Mouse (Mus musculus) C2C12 (cell line): ENCODE results near the gene Atp6v0e.

ENCODE experiments used
- CEBPB ChIP-seq: IDR thresholded peaks from one replicate; pipeline ENCODE4 v1.6.1; 2011; ENCODE audit warnings: low read depth, mild to moderate bottlenecking, control low read depth, moderate library complexity
- CTCF ChIP-seq: IDR thresholded peaks from one replicate; pipeline ENCODE4 v1.5.1; 2011; ENCODE audit not compliant: control insufficient read depth, insufficient read depth, insufficient read length
- FOSL1 ChIP-seq: IDR thresholded peaks from one replicate; pipeline ENCODE4 v1.8.0; 2011; ENCODE audit warnings: mild to moderate bottlenecking, low read length; ENCODE audit not compliant: poor library complexity, insufficient read depth, severe bottlenecking
- MAX ChIP-seq: IDR thresholded peaks from one replicate; pipeline ENCODE4 v1.6.1; 2011; ENCODE audit warnings: mild to moderate bottlenecking, control low read depth
- MYOD1 ChIP-seq: IDR thresholded peaks from one replicate; pipeline ENCODE4 v1.6.1; 2011; ENCODE audit warnings: low read depth; ENCODE audit not compliant: control insufficient read depth, insufficient read length
- MYOG ChIP-seq: IDR thresholded peaks from one replicate; pipeline ENCODE4 v1.6.1; 2011; ENCODE audit not compliant: control insufficient read depth, insufficient read length; ENCODE audit errors: extremely low read depth
- USF1 ChIP-seq: IDR thresholded peaks from one replicate; pipeline ENCODE4 v1.6.1; 2011; ENCODE audit warnings: low read depth, mild to moderate bottlenecking, control low read depth, moderate library complexity

- TF ChIP-seq CTCF, result no peak
- TF ChIP-seq USF1, result no peak
- TF ChIP-seq CEBPB, result no peak
- TF ChIP-seq MAX, result no peak
- no peak for TF ChIP-seq MYOG
- TF ChIP-seq MYOD1, result no peak
- no peak for TF ChIP-seq FOSL1
Measured at GRCm38 (mm10) chr17:26619577-26619976, 43.5 kb upstream of the Atp6v0e start.
